Mouse (Mus musculus) forebrain, embryonic 11.5 days (tissue): ENCODE data around the gene Gatad1. TPM values are rescaled to one million over a fixed set of nuclear protein-coding genes. Genes with fewer than 3 reads are reported as not detected.

ENCODE experiments used
- ATAC-seq: fragments of 200-750 bp; cut with Nextera tagmentation; replicated peaks from 2 replicates; pipeline ENCODE4 v1.8.0; 2017; ENCODE audit warnings: moderate TSS enrichment; ENCODE audit not compliant: low FRiP score
- DNase-seq: peaks from one replicate; pipeline ENCODE4 v3.0.0-alpha.2; 2017; ENCODE audit warnings: low spot score
- H3K27ac ChIP-seq: fragments of 300-500 bp; sonication (generic); 2 replicates; pipeline ENCODE4 v1.5.1; 2014; ENCODE audit warnings: low read depth, low read length
- H3K27me3 ChIP-seq: fragments of 300-500 bp; sonication (generic); 2 replicates; pipeline ENCODE4 v1.6.1; 2014; ENCODE audit warnings: mild to moderate bottlenecking, low read length, mixed read lengths; ENCODE audit not compliant: control insufficient read depth, insufficient read depth
- H3K36me3 ChIP-seq: fragments of 300-500 bp; sonication (generic); 2 replicates; pipeline ENCODE4 v1.6.1; 2014; ENCODE audit warnings: mild to moderate bottlenecking, low read length, moderate library complexity, mixed read lengths; ENCODE audit not compliant: control insufficient read depth, insufficient read depth
- H3K4me1 ChIP-seq: fragments of 300-500 bp; sonication (generic); replicated peaks from 2 replicates; pipeline ENCODE4 v1.6.1; 2014; ENCODE audit warnings: low read length, mixed read lengths; ENCODE audit not compliant: control insufficient read depth, insufficient read depth
- H3K4me2 ChIP-seq: fragments of 300-500 bp; sonication (generic); 2 replicates; pipeline ENCODE4 v1.6.1; 2014; ENCODE audit warnings: low read depth, mild to moderate bottlenecking, low read length, moderate library complexity, mixed read lengths; ENCODE audit not compliant: severe bottlenecking
- H3K4me3 ChIP-seq: fragments of 300-500 bp; sonication (generic); 2 replicates; pipeline ENCODE4 v1.5.1; 2014; ENCODE audit warnings: low read depth, low read length
- H3K9ac ChIP-seq: fragments of 300-500 bp; sonication (generic); 2 replicates; pipeline ENCODE4 v1.6.1; 2014; ENCODE audit warnings: low read length
- H3K9me3 ChIP-seq: fragments of 300-500 bp; sonication (generic); 2 replicates; pipeline ENCODE4 v1.6.1; 2016; ENCODE audit warnings: low read length, mixed read lengths; ENCODE audit not compliant: control insufficient read depth
- WGBS: fragments of 180-500 bp; shearing (Covaris S2); extraction: QIAGEN DNeasy Blood & Tissue Kit; methylation state at CpG from one replicate; pipeline ENCODE4 v1.1.7; 2014; 5-methylcytosine and 5-hydroxymethylcytosine counted together
- polyA plus RNA-seq: library from polyadenylated mRNA; unstranded; fragments of >200 nt; fragmentation: Nextera tagmentation; extraction: Ambion mirVana; gene quantifications from 2 replicates; pipeline ENCODE4 v1.2.1, GENCODE M21; 2014

The Gatad1 gene
- 75.4 and 79.5 TPM in 2 replicates for polyA plus RNA-seq

DNA sequence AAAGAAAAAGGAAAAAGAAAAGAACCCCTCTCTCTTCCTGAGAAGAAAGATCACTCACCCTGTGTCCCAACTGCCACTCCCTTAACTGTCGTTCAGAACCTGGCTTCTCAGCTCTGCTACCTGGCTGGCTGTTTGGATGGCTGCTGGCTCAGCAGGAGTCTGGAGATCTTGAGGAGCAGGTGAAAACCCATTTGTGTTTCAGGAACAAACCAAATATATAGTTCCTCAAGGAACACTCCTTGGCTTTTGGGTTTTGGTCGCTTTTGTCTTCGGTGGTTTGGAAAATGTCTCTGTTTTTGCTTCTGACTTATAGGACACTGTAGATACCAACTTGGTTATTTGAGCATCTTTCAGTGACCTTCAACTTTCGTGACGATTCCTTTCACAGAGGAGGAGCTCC, at the start of gene Gatad1:
Gatad1 (minus strand) TSS at position 101 of the 400 bp plus-strand sequence.
- H3K9ac ChIP-seq: no peak within 1 kb of the TSS
- H3K36me3 ChIP-seq: no peaks in the 10 kb centered on the region
- no peaks in the 10 kb centered on the region for H3K9me3 ChIP-seq
- no peak within 1 kb of the TSS for H3K4me3 ChIP-seq
- H3K4me2 ChIP-seq: no peak within 1 kb of the TSS
- ATAC-seq (no peak), DNase-seq (no peak)
- H3K27me3 ChIP-seq: no peaks in the 10 kb centered on the region
- H3K4me1 ChIP-seq: no peaks in the 10 kb centered on the region
- 79% methylated on average over 5 of the region's 5 CpGs for whole genome bisulfite sequencing
- no peak within 1 kb of the TSS for H3K27ac ChIP-seq

DNA sequence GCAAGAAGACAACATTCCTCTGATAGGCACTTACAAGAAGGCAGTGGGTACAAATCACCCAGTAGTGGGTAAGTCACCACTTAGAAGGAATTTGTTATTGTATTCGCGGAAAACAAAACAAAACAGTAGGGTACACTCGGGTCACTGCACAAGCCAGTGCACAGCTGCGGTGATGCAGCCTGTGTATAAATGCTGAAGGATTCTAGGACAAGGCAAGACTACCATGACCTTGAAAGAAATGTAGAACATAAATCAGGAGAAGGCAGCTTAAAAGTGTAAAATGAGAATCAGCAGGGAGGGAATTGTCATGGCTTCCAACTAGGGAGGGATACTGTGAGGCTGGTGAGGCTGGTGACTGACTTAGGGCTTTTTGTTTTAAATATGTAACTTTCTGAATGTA, 45.2 kb upstream of the Gatad1 start:
- 87% methylated on average over 4 of the region's 4 CpGs for WGBS
- Histone ChIP-seq H3K27me3 (no peaks in the 10 kb centered on the region), H3K4me1 (no peaks in the 10 kb centered on the region), H3K9ac (no peak overlapping the region), H3K36me3 (no peaks in the 10 kb centered on the region; the same call in 1 of the 2 replicates), H3K27ac (no peak overlapping the region), H3K4me2 (no peak overlapping the region), H3K4me3 (no peak overlapping the region), H3K9me3 (no peaks in the 10 kb centered on the region)
- no peak for DNase-seq
- ATAC-seq: no peak

DNA sequence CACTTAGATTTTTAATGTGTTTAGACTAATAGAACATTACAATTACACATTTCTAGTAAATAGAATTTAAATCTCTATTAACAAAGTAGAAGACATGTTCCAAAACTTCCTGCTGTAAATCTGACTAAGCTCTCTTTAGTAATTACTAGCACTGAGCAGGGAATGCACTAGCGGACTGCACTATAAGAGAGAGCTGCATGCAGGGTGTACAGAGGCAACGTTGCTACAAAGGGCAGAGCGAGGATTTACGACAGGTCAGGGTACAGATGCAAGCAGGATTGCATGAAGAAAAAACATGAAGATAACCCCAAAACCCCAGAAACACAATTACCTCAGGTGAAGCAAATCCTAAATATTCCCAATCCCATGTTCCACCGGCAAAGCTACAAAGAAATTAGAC, 43.0 kb upstream of the Gatad1 start:
- no peaks in the 10 kb centered on the region; the same call in 1 of the 2 replicates for H3K36me3 ChIP-seq

DNA sequence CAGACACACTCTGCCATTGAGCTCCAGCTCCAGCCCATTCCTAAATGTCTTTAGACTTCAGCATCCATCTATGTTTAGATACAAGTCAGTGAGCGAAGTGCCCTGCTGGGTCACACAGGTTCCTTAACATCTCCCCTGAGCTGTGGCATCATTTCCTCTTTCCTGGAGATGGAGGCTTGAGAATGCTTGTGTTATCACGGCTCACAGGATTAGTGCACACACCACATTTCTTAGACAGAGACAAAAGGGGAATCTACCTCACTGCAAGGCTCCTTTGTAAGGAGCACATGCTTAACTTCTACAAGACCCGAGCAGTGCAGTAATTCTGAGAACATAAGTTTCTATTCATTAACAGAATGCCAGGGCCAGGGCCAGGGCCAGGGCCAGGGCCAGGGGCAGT, 39.0 kb upstream of the Gatad1 start:
- DNase-seq (no peak), ATAC-seq (no peak)
- Histone ChIP-seq H3K27me3 (no peaks in the 10 kb centered on the region), H3K27ac (no peak overlapping the region), H3K9me3 (no peaks in the 10 kb centered on the region), H3K9ac (no peak overlapping the region), H3K4me3 (no peak overlapping the region), H3K4me1 (no peaks in the 10 kb centered on the region), H3K36me3 (peaks cover 6% of the 10 kb centered on the region; the same call in 1 of the 2 replicates), H3K4me2 (no peak overlapping the region)
- WGBS: 66% methylated on average over 3 of the region's 3 CpGs

More for the DNA sequence above, 43.0 kb upstream of the Gatad1 start:
- ATAC-seq: no peak
- H3K9me3 ChIP-seq: no peaks in the 10 kb centered on the region
- H3K4me1 ChIP-seq: no peaks in the 10 kb centered on the region
- 91% methylated on average over 5 of the region's 5 CpGs for WGBS
- H3K4me2 ChIP-seq: no peak overlapping the region
- H3K27ac ChIP-seq: no peak overlapping the region
- DNase-seq: no peak
- no peaks in the 10 kb centered on the region for H3K27me3 ChIP-seq
- no peak overlapping the region for H3K9ac ChIP-seq
- H3K4me3 ChIP-seq: no peak overlapping the region

DNA sequence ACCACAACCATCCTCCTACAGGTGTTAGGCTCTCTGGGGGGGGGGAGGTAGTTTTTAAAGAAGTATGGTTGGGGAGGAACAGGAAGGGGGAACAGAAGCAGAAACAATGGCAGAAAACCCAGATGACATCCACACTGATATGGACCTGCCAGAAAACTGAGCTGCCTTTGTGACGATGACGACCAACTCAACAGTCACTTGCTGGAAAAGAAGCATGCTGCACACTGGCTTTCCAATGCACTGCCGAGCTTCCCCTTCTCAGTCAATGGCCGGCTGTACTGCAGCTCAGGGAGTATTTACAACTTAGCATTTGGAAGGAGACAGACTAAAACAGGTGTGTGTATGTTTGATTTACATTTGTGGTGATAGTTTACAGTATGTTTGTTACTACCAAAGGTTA, 38.2 kb upstream of the Gatad1 start:
- no peak overlapping the region for H3K27ac ChIP-seq
- DNase-seq (no peak), ATAC-seq (no peak)
- H3K4me1 ChIP-seq: no peaks in the 10 kb centered on the region
- H3K9ac ChIP-seq: no peak overlapping the region
- H3K27me3 ChIP-seq: no peaks in the 10 kb centered on the region
- no peaks in the 10 kb centered on the region for H3K9me3 ChIP-seq
- peaks cover 6% of the 10 kb centered on the region; the same call in 1 of the 2 replicates for H3K36me3 ChIP-seq
- no peak overlapping the region for H3K4me2 ChIP-seq
- no peak overlapping the region for H3K4me3 ChIP-seq
- WGBS: 90% methylated on average over 4 of the region's 4 CpGs

DNA sequence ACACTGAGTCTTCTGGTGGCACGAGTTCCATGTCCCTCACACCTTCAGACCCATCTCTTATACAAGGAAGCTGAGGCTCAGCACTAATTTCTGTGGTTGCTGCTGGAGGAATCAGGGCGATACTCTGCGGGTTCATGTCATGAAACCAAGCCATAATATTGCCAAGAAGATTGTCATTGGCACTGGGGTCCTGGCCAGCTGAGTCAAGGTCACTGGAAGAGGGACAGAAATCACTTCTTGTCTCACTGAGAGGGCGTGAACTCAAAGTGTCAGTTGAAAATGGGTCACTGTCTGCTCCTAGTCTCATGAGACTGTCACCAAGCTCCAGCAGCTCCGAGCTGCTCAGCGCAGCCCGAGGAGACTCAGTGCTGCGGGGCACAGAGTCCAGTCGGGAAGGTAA, 36.0 kb upstream of the Gatad1 start:
- Histone ChIP-seq H3K4me2 (no peak overlapping the region), H3K9me3 (no peaks in the 10 kb centered on the region), H3K27ac (no peak overlapping the region), H3K4me3 (no peak overlapping the region), H3K9ac (no peak overlapping the region), H3K27me3 (no peaks in the 10 kb centered on the region), H3K4me1 (no peaks in the 10 kb centered on the region), H3K36me3 (peaks cover 6% of the 10 kb centered on the region; the same call in 1 of the 2 replicates)
- WGBS: 97% methylated on average over 9 of the region's 9 CpGs
- ATAC-seq: no peak
- no peak for DNase-seq

DNA sequence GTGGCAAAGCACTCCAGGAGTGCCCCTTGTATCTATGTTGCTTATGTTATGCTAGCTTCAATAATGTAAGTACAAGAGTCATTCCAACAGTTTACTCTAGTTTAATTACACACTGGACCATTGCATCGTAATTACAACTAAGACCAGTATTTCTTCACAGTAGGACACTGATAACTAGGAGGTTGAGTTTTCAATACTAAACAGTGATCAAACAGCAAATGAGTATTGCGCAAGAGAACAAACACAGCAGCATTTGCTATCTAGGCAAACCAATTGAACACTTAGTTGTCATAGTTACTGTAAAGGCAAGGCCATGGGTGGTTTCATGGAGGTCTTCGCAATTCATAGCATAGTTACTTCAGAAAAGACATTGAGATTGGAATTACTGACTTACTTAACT, 34.3 kb upstream of the Gatad1 start:
- Histone ChIP-seq H3K27ac (no peak overlapping the region), H3K4me2 (no peak overlapping the region), H3K36me3 (peaks cover 6% of the 10 kb centered on the region; the same call in 1 of the 2 replicates), H3K9ac (no peak overlapping the region), H3K9me3 (no peaks in the 10 kb centered on the region), H3K4me1 (no peaks in the 10 kb centered on the region), H3K4me3 (no peak overlapping the region), H3K27me3 (no peaks in the 10 kb centered on the region)
- ATAC-seq (no peak), DNase-seq (no peak)
- WGBS: 95% methylated on average over 3 of the region's 3 CpGs

DNA sequence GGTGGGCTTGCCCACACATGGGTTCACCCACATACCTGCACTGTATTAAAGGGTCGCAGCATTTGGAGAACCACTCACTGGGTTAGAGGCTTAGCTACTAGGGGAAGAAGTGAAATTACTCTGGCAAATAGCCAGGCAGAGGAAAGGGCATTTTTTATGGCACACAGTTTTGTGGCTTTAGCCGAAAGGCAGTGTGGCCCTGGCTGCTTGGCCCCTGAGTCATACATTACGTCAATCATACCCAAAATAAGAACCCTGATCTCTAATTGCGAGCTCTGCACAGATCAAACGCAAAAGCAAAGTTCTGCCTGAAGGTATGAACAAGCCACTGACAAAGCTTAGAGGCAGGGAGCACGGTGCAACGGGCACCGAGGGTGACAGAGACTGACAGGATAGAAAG, 31.3 kb upstream of the Gatad1 start:
- H3K36me3 ChIP-seq: peaks cover 6% of the 10 kb centered on the region; the same call in 1 of the 2 replicates
- no peaks in the 10 kb centered on the region for H3K9me3 ChIP-seq
- H3K27me3 ChIP-seq: no peaks in the 10 kb centered on the region
- H3K27ac ChIP-seq: no peak overlapping the region
- ATAC-seq (no peak), DNase-seq (no peak)
- WGBS: 96% methylated on average over 8 of the region's 8 CpGs
- H3K4me3 ChIP-seq: no peak overlapping the region
- H3K9ac ChIP-seq: no peak overlapping the region
- H3K4me1 ChIP-seq: no peaks in the 10 kb centered on the region
- H3K4me2 ChIP-seq: no peak overlapping the region

DNA sequence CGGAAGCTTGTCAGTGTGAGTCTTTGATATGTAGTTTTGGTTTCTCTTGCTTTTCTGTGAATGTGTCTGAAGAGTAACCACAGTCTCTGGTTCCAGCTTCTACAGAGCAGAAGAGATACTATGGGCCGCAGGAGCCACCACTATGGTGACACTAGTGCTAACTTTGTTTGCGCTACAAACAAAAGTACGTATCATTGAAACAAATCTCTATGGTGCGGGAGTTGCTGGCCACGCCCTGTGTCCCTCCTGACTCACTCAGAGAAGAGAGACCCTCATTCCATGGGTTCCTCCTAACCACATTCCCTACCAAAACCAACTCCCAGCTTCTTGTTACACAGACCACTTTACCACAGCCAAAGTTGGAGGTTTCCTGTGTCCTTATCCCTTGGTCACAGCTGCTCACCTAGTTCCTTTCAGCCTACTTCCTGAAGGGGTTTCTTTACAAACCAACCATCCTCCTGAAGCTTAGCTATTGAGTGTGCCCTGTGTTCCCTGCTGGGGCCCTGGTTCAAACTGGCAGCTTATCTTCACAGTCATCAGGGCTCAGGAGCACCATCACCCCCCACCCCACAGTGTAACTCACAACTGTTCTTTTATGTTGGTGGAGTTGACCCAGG, 13.1 kb upstream of the Gatad1 start:
- Histone ChIP-seq H3K9me3 (no peaks in the 10 kb centered on the region), H3K27ac (no peak overlapping the region), H3K9ac (no peak overlapping the region), H3K4me2 (no peak overlapping the region), H3K27me3 (no peaks in the 10 kb centered on the region), H3K4me1 (no peaks in the 10 kb centered on the region), H3K36me3 (no peaks in the 10 kb centered on the region), H3K4me3 (no peak overlapping the region)
- ATAC-seq: no peak
- WGBS: 87% methylated on average over 6 of the region's 6 CpGs
- DNase-seq: no peak
